Mouse (Mus musculus) embryo, embryonic 10.5 days (tissue): ENCODE measurements around the gene Nup50.

Source experiments
- DNase-seq: peaks from one replicate; pipeline ENCODE4 v3.0.0-alpha.2; 2015; ENCODE audit warnings: low spot score

Nup50 gene

DNA sequence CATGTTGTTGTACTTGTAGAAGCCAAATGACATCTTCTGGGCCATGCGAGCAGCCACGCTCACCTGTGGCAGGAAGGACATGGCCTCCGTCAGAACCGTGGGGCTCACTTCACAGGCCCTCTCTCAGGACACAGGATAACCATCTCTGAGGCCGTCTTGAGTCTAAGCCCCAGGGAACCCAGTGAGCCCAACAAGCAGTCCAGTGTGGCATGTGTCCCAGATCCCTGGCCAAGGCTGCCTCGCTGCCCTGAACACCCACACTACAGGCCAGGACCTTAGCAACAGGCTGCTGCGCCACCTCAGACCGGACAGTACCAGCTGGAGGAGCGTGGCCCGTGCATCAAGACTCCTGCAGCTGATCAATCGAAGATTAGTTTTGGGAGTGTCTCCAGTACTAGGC is 30.0 kb downstream of the Nup50 start:
- no peak for DNase-seq

DNA sequence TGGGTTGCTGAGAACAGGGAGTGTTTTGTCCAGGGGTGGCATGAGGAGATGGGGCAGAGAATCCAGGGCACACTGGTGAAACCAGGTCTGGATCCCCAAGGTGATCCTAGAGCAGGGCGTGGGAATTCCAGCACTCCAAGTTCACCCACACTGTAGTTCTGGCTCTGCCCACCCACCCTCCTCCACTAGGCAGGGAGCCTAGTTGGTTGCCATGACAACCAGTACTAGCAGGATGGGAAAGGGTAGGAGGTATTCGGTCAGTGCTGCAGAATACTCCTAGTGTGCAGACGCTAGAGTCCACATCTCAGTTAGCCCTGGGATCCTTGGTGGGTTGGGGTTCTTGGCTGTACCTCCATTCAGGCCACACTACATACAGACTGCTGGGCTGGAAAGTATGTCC is 34.6 kb downstream of the Nup50 start:
- DNase-seq, result peak; percentile 46

DNA sequence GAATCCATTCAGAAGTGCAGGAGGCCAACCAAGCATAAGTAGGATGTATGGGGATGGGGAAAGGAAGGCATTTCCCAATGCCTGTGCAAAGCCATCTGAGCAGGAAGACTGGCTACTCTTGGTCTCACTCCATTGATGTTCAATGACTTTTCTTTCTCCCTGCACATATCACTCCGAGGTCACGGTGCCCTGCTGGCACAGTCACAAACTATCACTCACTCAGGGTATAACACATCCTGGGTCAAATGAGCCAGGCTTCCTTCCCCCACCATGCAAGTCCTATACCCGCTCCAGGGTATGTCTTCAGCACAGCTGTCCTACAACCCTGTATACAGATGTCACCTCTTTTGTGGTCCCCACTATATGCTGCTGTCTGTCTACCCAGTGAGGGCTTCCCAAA is 35.1 kb downstream of the Nup50 start:
- no peak for DNase-seq

DNA sequence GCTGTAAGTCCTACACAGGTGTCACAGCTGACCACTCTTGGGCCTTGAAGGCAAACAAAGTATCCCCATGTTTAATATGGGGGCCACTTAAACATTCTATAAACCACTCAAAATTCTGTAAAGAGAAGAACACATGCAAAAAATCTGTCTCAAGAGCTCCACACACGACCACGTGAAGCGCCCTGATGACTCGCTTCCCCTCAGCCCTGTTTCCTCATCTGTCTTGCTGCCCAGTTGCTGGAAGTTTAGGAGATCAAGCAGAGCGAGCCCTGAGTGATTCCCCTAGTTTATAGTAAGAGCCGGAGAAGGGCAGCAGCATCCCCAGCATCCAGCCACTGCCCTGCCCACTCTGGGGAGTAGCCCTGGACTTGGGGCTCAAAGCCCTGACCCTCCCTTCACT is 36.7 kb downstream of the Nup50 start:
- no peak for DNase-seq

DNA sequence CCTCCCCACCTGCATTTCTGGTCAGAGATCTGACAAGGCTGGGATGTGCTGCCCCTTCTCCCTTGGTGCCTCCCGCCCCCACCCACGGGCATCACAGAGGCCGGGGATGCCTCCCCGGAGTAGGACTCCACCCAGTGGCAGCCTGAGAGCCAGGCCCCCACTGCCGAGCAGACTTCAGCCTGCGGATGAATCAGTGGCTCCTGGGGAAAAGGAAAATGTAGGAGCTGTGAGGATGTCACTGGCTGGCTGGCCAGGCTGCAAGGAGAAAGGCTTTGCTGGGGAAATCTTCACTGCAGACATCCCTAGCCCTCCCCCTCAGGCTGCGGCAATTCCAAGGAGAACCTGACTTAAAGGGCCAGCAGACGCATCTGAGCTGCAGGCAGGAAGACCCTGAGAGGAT is 37.5 kb downstream of the Nup50 start:
- DNase-seq, result no peak

DNA sequence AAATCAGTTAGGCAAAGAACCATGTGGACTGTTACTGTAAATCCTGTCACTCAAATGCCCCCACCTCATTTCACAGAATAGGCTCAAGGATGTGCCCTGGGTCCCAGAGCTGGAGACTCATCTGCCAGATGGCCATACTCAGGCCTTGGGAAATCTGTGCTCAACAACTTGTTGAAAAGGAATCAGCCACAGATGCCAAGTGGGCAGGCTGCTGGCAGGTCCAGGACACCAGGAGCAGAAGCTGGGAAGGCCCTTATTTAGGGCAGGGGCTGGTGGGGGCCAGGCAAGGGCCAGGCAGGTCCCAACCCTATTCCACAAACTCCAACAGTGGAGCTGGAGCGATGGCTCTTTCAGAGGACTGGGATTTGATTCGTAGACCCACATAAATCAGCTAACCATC is 39.3 kb downstream of the Nup50 start:
- no peak for DNase-seq

DNA sequence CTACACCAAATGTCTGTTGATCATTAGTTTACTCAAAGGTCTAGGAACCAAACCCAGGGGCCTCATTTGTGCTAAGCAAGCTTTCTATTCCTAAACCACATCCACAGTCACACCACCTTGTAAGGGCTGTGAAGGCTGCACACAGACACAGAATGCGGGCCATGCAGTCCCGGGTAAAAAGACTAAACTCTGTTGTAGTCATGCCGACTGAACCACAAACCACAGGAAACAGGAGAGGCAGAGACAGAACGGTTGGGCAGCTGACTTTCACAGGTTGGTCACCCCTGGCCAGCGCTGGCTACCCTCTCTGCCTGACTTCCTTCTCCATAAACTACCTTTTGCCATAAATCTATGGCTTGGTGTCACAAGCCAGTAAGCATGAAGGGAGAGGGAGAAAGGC is 41.6 kb downstream of the Nup50 start:
- no peak for DNase-seq

DNA sequence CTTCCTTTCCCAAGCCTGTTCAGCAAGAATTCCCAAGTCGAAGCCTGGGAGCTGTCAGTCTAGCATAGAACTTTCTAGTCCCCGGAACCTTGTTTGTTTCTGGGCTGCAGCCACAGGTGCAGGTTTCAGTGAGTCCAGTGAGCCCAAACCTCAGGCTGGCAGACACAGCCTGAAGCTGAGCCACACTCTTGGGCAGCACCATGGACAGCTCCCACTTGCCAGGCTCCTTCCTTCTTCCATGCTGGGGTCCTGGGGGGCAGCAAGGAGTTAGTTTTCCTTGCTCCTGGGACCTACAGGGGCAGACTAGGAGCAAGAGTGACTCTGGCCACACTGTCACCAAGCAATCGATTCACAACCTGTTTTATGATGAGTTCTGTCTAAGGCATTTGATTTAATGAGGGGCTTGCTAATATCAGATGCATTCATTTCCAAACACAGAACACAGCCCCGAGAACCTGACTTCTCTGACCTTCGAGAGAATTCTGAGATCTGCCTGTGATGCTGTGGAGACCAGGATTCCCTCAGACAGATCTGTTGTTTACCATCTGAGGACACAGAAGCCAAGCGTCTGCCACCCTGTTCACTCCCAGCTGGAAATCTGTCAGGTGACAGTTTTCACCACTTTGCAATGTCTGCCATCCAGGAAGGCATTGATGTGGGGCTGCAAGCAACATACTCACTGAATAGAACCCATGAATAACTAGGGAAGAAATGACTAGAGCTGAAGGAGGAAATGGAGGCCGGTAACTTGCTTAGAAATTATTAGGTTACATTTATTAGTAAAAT is 42.6 kb downstream of the Nup50 start:
- DNase-seq, result peak; percentile 77

DNA sequence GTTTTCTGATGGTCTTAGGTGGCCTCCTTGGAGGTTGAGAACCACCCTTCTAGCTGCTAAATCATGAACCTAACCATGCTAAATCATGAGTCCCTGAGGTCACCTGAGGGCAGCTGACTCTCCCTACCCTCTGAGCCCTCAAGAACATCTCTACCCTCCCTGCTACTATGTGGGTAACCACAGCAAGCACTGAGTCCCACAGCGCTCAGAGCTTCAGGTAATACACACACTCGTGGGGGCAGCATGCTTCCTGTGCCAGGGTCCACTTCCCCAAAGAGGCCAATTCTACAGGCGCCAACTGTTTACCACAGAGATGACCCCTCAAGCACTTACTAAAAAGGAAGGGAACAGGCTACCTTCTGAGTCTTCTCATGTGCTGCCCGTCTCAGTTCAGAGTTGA is 45.3 kb downstream of the Nup50 start:
- no peak for DNase-seq

DNA sequence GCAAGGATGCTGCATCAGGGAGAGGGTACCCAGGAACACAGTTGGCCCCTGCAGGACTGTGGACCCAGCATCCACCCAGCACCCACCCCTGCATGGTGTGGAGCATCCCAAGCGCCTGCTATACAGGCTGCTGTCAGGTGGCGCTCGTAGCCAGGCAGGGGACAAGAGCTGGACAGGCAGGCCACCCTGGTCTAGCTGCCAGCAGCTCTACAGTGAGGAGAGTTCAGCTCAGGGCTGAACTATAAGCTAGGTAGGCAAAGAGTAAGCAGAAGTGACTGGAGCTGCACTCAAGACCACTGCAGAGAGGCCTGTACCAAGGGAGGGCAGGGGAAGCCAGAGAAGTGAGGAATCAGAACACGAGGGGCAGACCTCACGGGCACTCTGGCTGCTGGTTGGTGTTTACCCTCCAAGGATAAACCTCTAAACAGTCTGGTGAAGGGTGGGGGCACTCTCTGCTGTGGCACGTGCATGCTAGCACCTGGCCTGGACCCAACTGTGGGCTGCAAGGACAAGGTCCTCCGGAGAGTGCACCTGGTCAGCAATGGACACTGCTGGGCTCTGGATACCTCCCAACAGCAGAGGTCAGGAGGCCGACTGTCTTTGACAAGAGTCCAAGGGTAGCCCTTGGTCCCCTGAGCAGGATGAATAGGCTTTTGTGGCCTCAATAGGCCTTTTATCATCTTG is 49.8 kb downstream of the Nup50 start:
- DNase-seq, result no peak

DNA sequence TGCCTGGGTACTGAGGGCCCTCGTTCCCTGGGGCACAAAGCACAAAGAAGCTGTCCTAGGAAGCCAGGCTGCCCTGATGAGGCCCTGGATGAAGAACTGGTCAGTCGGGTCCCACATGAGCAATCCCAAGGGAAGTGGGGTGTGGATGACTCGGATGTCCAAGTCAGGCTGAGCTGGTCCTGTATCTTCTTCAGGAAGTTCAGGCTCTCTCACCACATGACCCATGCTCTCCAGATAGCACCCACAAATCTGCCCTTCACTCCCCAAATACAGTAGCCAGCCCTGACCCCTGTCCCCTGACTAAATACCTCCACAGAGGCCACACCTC is 50.3 kb downstream of the Nup50 start:
- DNase-seq, result peak; percentile 53

DNA sequence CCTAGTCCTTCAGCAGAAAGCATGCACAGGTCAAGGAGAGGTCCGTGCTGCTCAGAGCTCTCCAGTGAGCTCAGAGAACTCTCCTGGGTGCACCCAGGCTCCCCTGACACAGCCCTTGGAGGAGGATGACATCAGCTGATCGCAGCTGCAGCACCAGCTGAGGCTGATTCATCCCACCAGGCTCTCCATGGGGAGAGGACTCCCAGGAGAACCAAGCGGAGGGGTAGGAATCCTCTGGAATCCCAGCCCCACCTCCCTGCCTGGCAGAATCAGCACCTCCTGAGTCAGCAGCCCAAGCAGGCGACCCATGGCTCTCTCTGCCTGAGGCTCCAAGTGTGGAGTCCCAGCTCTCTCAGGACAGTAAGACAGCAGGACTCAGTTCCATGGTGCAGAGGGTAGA is 52.5 kb downstream of the Nup50 start:
- DNase-seq, result no peak

DNA sequence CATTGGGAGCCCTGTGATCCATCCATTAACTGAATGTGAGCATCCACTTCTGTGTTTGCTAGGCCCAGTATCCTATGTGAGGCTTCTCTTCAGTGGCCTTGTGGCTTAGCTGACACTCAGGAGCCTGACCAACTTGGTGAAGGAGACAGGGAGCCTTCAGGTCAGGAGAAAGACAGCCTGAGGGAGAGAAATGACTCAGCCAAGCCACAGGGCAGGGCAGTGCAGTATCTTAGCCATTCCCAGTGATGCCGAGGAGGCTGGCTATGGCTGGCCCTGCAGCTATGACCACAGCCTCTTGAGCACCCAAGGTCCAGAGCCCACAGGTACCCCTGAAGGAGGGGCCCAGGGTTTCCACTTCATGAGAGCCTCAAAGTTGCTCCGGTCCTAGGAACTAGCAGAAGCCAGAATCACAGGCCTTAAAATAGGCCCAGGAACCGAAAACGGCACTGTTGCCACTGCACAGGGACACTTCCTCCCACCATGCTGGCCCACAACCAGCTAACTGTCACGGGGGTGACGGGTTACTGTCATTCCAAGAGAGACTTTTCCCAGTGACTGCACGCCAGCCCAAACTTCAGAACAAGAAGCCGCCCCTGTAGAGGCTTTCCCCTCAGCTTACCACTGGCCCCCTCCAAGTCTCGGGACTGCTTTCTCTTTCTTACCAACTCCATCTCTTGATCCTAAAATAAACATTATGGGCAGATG is 58.5 kb downstream of the Nup50 start:
- no peak for DNase-seq

DNA sequence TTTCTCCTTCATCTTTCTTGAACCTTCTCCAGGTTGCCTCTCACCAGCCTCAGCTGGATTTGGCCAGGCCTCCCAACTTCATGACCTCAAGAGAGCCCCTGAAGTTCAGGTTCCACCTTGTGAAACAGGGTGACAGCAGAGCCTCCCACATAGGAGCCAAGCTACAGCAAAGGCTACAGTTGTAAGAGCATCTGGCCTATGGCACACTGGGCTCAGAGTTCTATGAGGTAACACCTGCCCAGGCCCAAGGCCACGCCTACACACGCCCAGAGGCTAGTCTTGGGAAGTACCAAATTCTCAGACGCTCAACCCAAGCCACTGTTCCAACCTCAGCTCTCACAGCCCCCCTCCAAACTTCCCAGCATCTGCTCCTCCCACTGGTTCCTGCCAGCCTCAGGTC is 59.7 kb downstream of the Nup50 start:
- DNase-seq, result no peak

DNA sequence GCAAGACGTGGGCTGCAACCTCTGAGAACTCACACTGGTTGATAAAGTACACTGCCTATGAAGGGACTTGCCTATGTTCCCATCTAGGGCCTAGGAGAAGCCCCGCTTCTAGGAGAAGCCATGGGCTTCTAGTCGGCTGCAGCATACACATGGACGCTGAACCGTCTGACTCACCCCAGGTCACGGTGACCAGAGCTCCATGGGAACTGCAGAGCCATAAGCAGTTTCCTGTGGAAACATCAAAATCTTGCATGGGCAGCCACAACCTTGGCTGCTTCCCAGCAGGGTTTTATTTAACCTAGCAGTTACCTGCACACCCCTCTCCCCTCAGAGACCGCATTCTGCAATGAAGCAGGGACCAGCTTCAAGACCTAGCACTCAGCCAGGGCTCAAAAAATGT is 60.5 kb downstream of the Nup50 start:
- no peak for DNase-seq

DNA sequence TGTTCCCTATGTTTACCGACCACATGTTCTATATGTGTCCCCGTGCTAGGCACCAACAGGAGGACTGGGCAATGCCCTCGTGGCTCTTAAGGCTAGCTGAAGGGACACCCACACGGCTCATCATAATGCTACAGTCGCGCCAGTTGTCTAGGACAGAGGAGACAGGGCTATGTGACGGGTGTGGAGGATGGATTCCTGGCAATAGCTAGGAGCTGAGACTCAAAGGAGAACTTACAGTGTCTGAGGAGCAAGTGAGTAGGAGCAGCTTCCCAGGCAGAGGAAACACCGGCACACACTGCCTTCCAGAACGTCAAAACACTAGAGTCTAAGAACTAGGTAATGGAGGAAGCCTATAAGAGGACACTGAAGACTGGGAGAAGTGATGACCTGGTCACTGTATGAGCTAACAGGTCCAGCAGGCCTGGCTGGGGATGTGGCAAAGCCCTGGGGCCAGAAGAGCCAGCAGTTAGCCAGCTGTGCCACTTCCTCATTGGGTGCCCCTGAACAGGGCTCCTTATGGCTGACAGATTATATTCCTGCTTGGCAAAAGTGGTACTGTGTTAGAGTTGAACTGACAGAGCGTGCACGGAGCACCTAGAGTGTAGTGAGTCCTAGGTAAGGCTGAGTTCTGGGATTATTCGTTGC is 62.4 kb downstream of the Nup50 start:
- no peak for DNase-seq

DNA sequence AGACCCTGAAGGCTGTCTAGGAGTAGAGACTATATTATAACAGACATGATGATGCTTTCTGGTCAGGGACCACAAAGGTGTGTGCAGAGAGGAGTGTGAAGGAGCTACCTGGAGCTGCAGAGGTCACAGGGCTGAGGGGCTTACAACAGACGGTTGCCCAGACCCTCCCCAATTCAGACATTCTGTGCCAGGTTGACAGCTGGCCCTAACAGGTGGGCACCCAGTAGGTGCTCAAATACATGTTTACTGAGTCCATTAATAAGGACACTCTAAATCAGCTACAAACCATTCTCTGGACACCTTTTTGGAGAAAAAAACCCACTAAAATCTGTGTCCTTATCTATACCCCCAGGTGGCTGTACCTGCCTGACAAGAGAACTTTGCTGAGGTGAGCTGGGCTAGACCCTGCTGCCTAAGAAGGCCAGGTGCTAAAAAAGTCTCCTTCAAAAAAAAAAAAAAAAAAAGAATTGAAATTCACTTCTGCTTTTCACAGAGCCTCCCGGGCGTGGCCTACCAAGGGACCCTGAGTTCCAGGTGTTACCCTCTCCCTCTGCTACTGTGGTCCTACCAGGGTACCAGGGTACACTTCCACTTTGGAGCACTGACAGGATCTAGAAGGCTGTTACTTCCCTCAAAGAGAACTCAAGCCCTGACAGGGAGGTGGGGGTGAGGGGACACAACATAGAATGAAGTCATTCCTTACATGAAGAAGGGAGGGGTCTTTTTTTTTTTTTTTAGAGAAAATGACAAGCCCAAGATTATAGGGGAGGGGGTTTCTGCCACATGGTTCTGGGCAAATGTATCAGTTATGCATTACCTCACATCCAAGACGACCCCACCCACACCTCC is 63.2 kb downstream of the Nup50 start:
- DNase-seq, result no peak

DNA sequence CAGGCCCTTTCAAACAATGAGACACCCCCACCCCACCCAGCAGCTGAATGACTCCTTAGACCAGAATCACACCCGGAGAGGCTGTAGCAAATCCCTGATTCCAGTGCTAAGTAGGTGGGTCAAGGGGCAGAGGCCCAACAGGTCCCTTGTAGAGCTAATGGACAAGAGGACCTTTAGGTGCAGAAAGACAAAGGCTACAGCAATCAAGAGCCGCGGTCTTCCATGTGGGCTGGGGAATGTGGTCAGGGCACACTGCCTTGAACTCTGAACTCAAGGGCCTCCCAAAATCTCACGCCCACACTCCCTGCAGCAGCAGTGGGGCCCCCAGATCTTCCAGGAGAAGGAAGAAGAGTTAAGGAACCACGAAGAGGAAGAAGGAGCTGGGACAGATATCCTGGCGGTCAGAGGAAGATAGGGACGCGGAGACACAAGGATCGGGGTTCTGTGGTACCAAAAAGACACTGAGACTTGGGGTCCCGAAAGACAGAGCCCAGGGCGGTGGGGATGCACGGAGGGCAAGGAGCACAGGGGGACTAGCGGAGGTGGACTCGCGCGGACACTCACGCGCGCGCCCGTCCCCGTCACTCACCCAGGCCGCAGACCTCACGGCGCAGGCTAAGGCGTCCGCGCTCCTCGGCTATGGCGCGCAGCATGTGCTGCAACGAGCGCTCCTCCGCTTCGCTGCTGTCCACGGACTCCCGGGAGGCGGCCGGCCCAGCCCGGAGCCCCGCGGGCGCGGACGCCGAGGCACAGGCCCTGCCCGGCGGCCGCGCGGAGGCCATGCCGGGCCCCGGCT is 64.0 kb downstream of the Nup50 start:
- peak; percentile 59 for DNase-seq

DNA sequence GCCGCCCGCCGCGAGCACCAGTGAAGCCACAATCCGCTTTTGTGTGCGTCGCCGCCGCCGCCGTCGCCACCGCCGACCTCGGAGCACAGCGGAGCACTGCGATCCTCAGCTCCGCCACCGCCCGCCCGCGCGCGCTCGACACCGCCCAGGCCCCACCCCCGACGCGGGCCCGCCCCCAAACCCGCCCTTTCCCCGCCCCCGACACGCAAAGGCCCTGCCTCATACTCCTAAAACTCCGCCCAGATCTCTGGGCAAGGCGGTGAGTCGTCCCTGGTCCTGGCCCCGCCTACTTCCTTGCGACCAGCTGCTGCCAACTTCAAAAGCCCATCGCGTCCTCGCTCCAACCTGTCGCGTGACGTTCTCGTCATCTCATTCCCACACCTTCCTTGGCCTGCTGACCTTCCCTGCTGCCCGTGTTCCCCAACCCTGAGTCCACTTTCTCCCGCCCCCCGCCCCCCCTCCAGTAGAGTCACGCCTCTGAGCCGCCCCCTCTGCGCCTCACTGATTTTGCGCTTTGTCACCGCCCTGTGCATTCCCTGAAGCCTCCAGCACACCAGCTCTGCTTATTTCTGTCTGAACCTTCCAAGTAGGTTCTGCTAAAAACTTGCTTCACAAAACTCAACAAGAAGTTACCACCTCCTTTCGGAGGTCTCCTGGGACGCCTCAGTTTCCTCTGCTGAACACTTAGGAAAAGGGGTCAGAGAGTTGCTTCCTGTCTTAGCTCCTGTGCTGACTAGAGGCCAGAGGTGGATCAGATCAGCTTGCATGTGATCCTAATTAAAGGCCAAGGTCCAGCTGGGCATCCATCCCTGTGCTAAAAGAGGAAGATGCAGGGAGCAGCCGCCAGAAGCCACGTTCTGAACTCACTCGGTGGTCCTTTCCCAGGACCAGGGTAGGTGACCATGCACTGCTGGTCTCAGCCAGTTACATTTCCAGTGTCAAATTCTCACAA is 64.9 kb downstream of the Nup50 start, which contains the start of gene 5031439G07Rik:
5031439G07Rik (minus strand) TSS at position 678 of the 952 bp plus-strand sequence.
- DNase-seq, result peak; percentile 98

DNA sequence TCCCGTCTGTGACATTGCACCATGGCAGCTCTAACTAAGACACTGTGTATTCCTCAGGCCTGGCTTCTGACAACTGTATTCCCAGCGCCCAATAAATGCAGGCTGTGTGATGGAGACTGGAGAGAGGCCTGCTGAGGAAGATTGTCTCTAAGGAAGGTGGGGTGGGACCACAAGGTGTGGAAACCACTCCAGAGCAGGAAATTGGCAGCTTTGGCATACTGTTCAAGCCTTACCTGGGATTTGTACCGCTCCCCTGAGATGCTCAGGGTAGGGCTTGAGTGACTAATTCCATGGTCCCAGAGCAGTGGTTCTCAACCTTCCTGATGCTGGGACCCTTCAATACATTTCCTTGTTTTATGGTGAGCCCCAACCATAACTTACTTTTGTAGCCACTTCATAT is 65.9 kb downstream of the Nup50 start:
- DNase-seq, result no peak
